Mouse (Mus musculus): ENCODE data around the gene Pfpl. TPM values are rescaled to one million over a fixed set of nuclear protein-coding genes. Genes with fewer than 3 reads are reported as not detected.
A peak's percentile ranks its signal among the peaks of the same experiment; 100 is the strongest.

Pfpl gene
- total RNA-seq, 2 experiments from 2014 or later: not detected

- DNase-seq: no peak
- intact Hi-C loops (cut with DNase I): loop anchor here (5.0 kb wide), 1 partner anchor 134 kb away; the partner anchor contains the start of gene Gm4952
Measured at GRCm38 (mm10) chr19:12463722-12464035, 36.0 kb downstream of the Pfpl start.

GRCm38 (mm10) chr19:12464127-12464526 is 36.4 kb downstream of the Pfpl start:
- intact Hi-C loops (cut with DNase I): loop anchor here (5.0 kb wide), 1 partner anchor 133 kb away; the partner anchor contains the start of gene Gm4952
- DNase-seq: no peak

DNA sequence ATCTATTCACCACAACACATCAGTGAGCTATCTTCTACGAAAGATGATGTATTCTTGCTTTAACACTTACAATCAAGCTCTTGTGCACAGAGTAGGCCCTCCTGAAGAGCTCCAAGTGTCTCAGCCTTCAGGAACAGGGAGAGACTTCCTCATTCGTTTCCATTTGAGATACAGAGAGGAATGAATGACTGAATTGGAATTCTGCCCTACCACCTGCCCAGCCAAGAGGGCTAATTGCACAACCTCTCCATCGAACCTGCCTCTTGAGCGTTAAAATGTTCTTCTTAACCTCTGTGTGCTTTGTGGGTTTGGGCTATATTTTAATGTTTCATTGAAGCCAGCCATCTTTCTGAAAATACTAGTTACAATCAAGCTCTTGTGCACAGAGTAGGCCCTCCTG is 37.0 kb downstream of the Pfpl start:
- intact Hi-C loops (cut with DNase I): loop anchor here (5.0 kb wide), 2 partner anchors 38 to 133 kb away; partner anchors contain the start of genes Dtx4 and Gm4952
- DNase-seq: no peak

DNA sequence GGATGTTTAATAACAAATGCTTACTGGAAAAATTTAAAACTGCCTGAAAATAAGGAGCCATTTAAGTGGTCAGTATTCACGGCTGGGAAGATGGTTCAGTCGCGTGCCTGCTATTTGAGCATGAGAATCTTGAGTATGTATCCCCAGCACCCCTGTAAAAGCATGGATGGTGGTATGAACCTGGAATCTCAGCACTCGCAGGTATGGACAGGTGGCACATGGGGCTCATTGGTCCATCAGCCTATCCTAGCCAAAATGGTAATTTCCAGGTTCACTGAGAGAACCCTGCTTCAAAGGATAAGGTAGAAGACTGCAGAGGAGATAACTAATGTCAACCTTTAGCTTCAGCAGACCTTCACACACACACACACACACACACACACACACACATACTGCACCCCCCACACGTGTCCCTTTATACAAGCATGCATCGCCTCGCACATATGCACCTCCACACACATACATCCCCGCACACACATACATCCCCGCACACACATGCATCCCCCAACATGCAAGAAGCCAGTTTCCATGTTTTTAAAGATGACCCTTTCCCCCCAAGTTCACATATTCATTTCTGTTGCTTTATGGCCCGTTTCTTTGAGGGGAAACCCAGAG is 37.9 kb downstream of the Pfpl start:
- intact Hi-C loops (cut with DNase I): loop anchor here (5.0 kb wide), 1 partner anchor 37 kb away; the partner anchor contains the start of gene Dtx4
- no peak for DNase-seq

GRCm38 (mm10) chr19:12466204-12466603 is 38.5 kb downstream of the Pfpl start:
- peak in 1 of 2 experiments; percentile 40 for DNase-seq
- intact Hi-C loops (cut with DNase I): loop anchor here (5.0 kb wide), 1 partner anchor 36 kb away; the partner anchor contains the start of gene Dtx4

GRCm38 (mm10) chr19:12467436-12467835 is 39.7 kb downstream of the Pfpl start:
- intact Hi-C loops (cut with DNase I): loop anchor here (5.0 kb wide), 1 partner anchor 35 kb away; the partner anchor contains the start of gene Dtx4
- no peak for DNase-seq

DNA sequence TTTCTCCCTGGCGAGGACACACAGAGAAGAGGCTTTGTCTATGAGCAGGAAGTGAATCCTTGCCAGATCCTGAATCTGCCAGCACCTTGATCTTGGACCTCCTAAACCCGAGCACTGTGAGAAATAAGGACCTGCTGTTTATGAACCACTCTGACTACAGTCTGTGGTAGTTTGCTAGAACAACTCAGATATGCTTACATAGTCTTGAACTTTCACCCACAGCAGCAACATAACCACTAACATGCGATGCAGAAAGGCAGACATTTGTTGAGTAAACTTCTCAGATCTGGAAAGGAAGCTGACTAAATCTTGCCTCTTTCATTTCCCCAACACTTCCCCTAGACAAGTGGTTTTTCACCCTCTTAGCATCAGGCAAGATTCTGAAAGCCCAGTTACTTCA is 44.2 kb downstream of the Pfpl start:
- intact Hi-C loops (cut with DNase I): no loop called here

GRCm38 (mm10) chr19:12472381-12472976 is 44.8 kb downstream of the Pfpl start:
- intact Hi-C loops (cut with DNase I): no loop called here
- DNase-seq: no peak

More for the DNA sequence above, 44.2 kb downstream of the Pfpl start:
- no peak for DNase-seq

- DNase-seq: no peak
- intact Hi-C loops (cut with DNase I): no loop called here
Measured at GRCm38 (mm10) chr19:12473201-12473641, 45.5 kb downstream of the Pfpl start.

DNA sequence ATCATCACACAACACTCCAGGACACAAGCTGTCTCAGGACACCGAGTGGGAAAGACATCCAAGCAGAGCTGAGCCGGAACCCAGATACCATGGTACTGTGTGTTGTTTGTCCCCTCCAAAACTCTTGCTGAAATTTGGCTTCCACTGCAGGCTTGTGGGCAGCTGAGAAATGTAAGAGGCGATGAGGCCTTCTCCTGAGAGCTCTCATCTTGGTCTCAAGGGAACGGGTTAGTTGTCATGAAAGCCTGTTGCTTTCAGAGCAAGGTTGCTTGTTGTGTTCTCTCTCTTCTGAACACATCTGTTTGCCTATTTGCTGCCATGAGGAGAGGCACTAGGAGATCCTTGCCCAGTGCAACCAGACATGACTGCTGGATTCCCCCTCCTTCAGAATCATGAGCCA is 46.2 kb downstream of the Pfpl start:
- no peak for DNase-seq

DNA sequence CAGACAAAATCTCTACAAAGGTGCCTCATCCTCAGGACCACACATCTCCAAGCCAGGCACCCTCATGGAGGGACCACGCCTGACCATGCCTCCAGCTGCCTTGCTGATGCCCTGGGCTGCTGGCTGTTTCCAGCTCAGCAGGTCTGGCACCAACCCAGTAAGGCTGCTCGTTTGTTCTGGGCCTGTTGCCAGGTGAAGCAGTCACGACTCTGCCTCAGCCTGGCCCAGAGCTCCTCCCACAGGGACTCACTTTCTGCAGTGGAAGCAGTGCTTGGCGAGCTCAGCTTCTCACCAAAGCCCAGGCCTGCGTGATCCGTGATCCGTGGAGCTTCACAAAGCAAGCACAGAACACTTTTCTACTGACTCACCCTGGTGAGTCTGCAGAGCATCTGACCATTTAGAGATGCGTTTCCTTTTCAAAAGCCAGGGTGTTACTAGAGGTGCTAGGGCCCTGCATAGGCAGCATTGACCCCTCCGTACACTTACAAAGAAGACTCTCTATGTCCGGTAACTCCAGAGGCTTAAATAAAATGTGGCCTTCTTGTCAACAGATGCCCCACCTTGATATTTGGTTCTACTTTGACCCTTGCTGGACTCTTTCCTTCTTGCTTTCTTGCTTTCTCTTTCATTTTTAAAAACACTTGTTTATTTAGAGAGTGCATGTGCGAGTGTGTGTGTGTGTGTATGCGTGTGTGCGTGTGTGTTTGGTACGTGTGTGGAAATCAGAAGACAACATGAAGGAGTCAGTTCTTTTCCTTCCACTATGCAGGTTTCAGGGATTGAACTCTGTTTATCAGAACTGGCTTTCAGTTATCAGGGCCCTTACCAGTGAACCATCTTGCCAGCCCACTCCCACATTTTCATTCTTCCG is 47.9 kb downstream of the Pfpl start:
- DNase-seq: peak; percentile 81 to 92
- intact Hi-C loops (cut with DNase I): no loop called here

More for the DNA sequence above, 46.2 kb downstream of the Pfpl start:
- intact Hi-C loops (cut with DNase I): no loop called here

DNA sequence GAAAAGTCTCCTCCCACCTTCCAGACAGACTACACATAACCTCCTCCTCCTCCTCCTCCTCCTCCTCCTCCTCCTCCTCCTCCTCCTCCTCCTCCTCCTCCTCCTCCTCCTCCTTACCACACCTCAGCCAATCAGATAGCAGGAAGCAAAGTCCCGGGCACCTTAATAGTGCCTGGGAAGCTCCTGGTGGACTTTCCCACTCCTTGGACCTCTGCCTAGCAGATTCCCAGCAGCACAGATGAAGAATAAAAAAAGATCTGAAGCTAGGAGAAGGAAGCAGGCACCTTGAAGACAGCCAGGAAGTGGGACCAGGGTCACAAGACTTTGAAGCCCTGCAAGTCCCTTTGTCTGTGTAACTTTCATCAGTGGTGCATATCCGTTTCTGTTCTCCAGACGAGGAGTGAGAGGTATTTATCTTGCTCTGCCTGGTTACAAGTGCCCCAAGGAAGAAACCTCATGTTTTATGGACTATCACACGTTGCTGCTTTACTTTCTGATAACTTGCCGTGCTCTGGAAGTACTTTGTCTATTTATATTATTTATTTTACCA is 49.1 kb downstream of the Pfpl start:
- no peak for DNase-seq
- intact Hi-C loops (cut with DNase I): no loop called here

DNA sequence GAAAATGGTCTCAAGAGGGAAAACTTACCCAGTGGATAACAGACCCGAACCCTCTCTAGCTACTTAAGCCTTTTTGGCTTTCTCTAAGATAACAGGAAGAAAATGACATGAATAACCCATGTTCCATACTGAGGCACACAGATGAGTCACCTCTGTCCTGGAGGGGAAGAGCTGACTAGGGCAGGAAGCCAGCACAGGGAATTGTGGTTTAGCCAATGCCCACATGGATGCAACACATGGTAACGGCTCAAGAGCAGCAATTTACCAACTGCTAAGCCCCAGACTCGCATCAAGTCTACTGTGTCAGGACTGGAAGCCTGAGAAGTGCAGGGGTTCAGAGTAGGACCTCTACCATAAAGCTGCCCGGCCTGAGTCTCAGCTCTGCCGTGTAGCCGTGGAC is 50.7 kb downstream of the Pfpl start:
- intact Hi-C loops (cut with DNase I): no loop called here
- no peak for DNase-seq

Other genes with a start within 250 kb of the Pfpl start
- not detected for gene Olfr1431, start 227.3 kb upstream of the Pfpl start, total RNA-seq (2021)
- not detected for gene Olfr1432, start 195.3 kb upstream of the Pfpl start, total RNA-seq (2021)
- not detected for gene Olfr262, start 186.2 kb upstream of the Pfpl start, total RNA-seq (2021)
- gene Olfr235, start 166.9 kb upstream of the Pfpl start, total RNA-seq (2021): not detected
- gene Olfr1434, start 148.1 kb upstream of the Pfpl start, total RNA-seq (2021): not detected
- gene Olfr1436, start 128.8 kb upstream of the Pfpl start, total RNA-seq (2021): not detected
- gene Olfr1437, start 102.8 kb upstream of the Pfpl start, total RNA-seq (2021): not detected
- not detected for gene Olfr1438-ps1, start 92.0 kb upstream of the Pfpl start, total RNA-seq (2021)
- not detected for gene Olfr1440, start 40.6 kb upstream of the Pfpl start, total RNA-seq (2021)
- gene Olfr1441, start 10.5 kb upstream of the Pfpl start, total RNA-seq (2021): not detected
- gene Mpeg1, start 32.9 kb downstream of the Pfpl start, total RNA-seq (2021): 1 to 10 TPM; 1.1 to 2.7 TPM
- gene Dtx4, start 73.5 kb downstream of the Pfpl start, total RNA-seq (2021): 1 to 10 TPM; 5.2 to 5.3 TPM
- 1 to 10 TPM; 1.9 to 2.1 TPM for gene Fam111a, start 117.8 kb downstream of the Pfpl start, total RNA-seq (2021)
- gene Gm4952, start 172.1 kb downstream of the Pfpl start, total RNA-seq (2021): not detected
- gene Glyat, start 205.4 kb downstream of the Pfpl start, total RNA-seq (2021): not detected
- gene Olfr1442, start 242.5 kb downstream of the Pfpl start, total RNA-seq (2021): not detected